Mouse (Mus musculus) heart, postnatal 0 days (tissue): ENCODE results near the gene Zfp280b. TPM values are rescaled to one million over a fixed set of nuclear protein-coding genes. Genes with fewer than 3 reads are reported as not detected.
"Not testable (repeated sequence)": the region's sequence is repeated elsewhere in the genome, so short reads cannot be mapped to it uniquely, and the experiment has no call there.

Source experiments
- ATAC-seq: fragments of 200-750 bp; cut with Nextera tagmentation; 2 replicates; pipeline ENCODE4 v1.8.0; 2017; ENCODE audit warnings: low read depth, moderate number of reproducible peaks, moderate library complexity; ENCODE audit not compliant: insufficient read depth
- DNase-seq: peaks from one replicate; pipeline ENCODE4 v3.0.0-alpha.2; 2016; ENCODE audit warnings: low spot score
- H3K27ac ChIP-seq: fragments of 300-500 bp; sonication (generic); 2 replicates; pipeline ENCODE4 v1.5.1; 2014; ENCODE audit warnings: low read depth, mild to moderate bottlenecking
- H3K27me3 ChIP-seq: fragments of 300-500 bp; sonication (generic); 2 replicates; pipeline ENCODE4 v1.6.1; 2014; ENCODE audit warnings: low read length, mixed read lengths; ENCODE audit not compliant: control insufficient read depth, insufficient read depth
- H3K36me3 ChIP-seq: fragments of 300-500 bp; sonication (generic); replicated peaks from 2 replicates; pipeline ENCODE4 v1.6.1; 2014; ENCODE audit warnings: low read length, mixed read lengths; ENCODE audit not compliant: control insufficient read depth, insufficient read depth
- H3K4me1 ChIP-seq: fragments of 300-500 bp; sonication (generic); 2 replicates; pipeline ENCODE4 v1.6.1; 2014; ENCODE audit warnings: antibody characterized with exemption; ENCODE audit not compliant: control insufficient read depth, insufficient read depth
- H3K4me2 ChIP-seq: fragments of 300-500 bp; sonication (generic); 2 replicates; pipeline ENCODE4 v1.6.1; 2014; ENCODE audit warnings: low read depth, mild to moderate bottlenecking, low read length, moderate library complexity
- H3K4me3 ChIP-seq: fragments of 300-500 bp; sonication (generic); 2 replicates; pipeline ENCODE4 v1.5.1; 2014; ENCODE audit warnings: low read depth, low read length
- H3K9ac ChIP-seq: fragments of 300-500 bp; sonication (generic); replicated peaks from 2 replicates; pipeline ENCODE4 v1.6.1; 2014; ENCODE audit warnings: low read depth, low read length, mixed read lengths
- H3K9me3 ChIP-seq: fragments of 300-500 bp; sonication (generic); replicated peaks from 2 replicates; pipeline ENCODE4 v1.6.1; 2016; ENCODE audit warnings: low read length; ENCODE audit not compliant: control insufficient read depth
- CTCF ChIP-seq: IDR thresholded peaks from 2 replicates; pipeline ENCODE4 v1.5.1; 2016; ENCODE audit warnings: antibody characterized with exemption, control low read depth, low read depth
- EP300 ChIP-seq: IDR thresholded peaks from 2 replicates; pipeline ENCODE4 v1.6.1; 2016; ENCODE audit warnings: antibody characterized with exemption, low read depth
- whole genome bisulfite sequencing: fragments of 180-500 bp; shearing (Covaris S2); extraction: QIAGEN DNeasy Blood & Tissue Kit; methylation state at CpG from one replicate; pipeline ENCODE4 v1.1.7; 2014; 5-methylcytosine and 5-hydroxymethylcytosine counted together
- polyA plus RNA-seq: library from polyadenylated mRNA; unstranded; fragments of >200 nt; fragmentation: Nextera tagmentation; extraction: Ambion mirVana; gene quantifications from 2 replicates; pipeline ENCODE4 v1.2.1, GENCODE M21; 2015
- total RNA-seq: library from RNA; depleted of rRNA; stranded (reverse); fragments of >200 nt; gene quantifications from 2 replicates; pipeline ENCODE4 v1.2.3, GENCODE M21; 2014; ENCODE audit warnings: low replicate concordance; rRNA removed

The Zfp280b gene
- total RNA-seq (4.8 and 7.7 TPM in 2 replicates), polyA plus RNA-seq (6.2 and 7.8 TPM in 2 replicates)

DNA sequence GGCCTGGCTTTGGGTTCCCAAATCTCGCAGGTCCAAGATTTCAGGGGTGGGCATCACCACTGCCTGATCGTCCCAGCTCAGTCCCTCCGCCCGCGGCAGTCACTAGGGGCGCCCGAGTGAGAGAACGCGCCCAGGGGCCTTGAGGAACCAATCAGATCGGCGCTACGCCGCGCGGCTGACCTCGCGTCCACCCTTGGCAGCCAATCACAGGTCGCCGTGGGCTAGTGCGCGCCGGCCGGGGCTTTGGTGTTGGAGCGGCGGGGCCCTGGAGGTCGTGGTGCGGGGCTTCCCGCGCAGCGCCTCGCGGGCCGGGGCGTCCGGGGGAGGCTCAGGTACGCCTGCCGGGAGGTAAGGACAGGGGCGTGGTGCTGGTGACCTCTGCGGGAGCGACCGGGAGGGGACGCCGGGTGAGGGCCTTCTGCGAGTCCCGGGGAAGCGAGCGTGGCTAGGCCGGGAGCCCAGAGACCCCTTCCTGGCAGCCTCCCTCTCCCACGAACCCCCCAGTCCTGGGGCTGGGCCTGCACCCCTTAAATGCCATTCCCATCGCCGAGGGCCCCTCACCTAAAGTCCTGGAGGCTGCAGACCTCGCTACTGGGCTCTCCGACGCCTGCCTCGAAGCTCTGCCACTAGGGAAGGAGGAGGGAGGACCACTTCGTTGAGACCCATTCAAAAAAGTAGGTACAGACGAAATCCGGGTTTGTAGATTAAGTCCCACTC, at the start of gene Zfp280b:
Zfp280b (plus strand) TSS at position 249 of the 717 bp plus-strand sequence.
- H3K9me3 ChIP-seq, result no peaks in the 10 kb centered on the region
- peaks cover 6% of the 10 kb centered on the region; the same call in 1 of the 2 replicates for H3K4me1 ChIP-seq
- H3K27me3 ChIP-seq, result no peaks in the 10 kb centered on the region
- peak; percentile 99 for ATAC-seq
- H3K9ac ChIP-seq, result peak within 1 kb of the TSS; percentile 84
- DNase-seq, result peak; percentile 94
- H3K4me3 ChIP-seq, result peak within 1 kb of the TSS; percentile 78
- H3K4me2 ChIP-seq, result peak within 1 kb of the TSS; percentile 84
- H3K27ac ChIP-seq, result peak within 1 kb of the TSS; percentile 76
- WGBS, result under 1% methylated on average over 56 of the region's 58 CpGs
- no peaks in the 10 kb centered on the region for H3K36me3 ChIP-seq
- peak; percentile 71 for TF ChIP-seq CTCF
- TF ChIP-seq EP300, result no peak

DNA sequence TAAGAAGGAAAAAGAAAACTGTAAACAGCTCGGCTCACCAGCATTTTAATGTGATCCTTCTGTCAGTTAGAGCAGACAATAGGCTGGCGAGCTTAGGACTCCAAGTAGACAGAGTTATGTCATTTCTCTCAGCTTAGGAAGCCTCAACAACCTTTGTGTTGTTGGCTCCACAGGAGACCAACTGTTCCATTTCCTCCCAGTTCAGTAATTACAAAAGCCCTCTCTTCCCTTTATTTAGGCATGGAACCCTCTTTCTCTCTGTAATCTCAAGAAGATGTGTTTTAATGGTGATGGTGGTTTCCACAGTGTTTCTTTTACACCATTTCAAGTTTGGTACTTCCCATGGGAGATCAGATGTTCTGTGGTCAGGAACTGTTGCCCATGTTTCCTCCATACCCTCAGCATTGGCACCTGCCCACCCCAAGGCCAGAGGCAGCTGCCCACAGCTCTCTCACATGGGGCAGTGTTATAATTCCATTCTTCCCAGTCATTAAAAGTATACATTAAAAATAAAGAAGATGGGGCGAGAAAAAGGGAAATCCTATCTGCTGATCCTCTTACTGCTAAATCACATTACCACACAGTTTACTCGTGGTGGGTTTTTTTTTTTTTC, 41.9 kb upstream of the Zfp280b start:
- Histone ChIP-seq H3K9ac (no peak overlapping the region), H3K4me3 (no peak overlapping the region), H3K27me3 (no peaks in the 10 kb centered on the region), H3K4me2 (no peak overlapping the region), H3K4me1 (no peaks in the 10 kb centered on the region), H3K27ac (no peak overlapping the region), H3K36me3 (no peaks in the 10 kb centered on the region), H3K9me3 (no peaks in the 10 kb centered on the region)
- ATAC-seq (no peak), DNase-seq (no peak)
- 82% methylated on average over 4 of the region's 4 CpGs for WGBS
- TF ChIP-seq EP300 (no peak), CTCF (no peak)

DNA sequence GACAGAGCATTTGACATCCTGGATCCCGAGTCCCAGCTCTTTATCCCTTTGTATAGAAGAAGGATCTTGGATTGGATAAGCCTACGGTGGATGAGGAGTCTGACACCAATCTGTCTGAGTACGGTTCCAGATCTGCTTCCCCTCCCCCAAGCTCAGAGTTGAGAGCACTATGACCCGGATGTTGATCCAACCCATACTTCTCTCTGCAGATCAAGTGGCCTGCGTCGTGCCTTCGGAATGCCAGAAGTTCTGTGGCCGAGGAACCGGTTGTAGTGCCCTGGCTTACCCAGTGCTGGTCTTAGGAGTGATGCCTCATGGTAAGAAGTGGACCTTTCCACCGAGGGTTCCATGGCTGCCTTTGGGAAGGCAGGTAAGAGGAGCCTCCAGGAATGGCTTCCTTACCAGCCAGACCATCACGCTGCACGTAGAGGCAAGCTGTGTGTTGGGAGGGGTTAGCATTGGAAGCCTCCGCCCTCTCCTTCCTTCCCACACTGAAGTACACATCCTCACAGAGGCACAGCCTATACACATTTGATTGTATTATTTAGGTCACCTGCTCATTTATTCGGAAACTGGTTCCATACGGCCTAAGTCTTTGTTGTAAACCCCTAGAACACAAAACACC, 38.7 kb upstream of the Zfp280b start:
- Histone ChIP-seq H3K4me3 (no peak overlapping the region), H3K9ac (no peak overlapping the region), H3K4me2 (no peak overlapping the region), H3K4me1 (no peaks in the 10 kb centered on the region), H3K27me3 (no peaks in the 10 kb centered on the region), H3K27ac (no peak overlapping the region), H3K36me3 (no peaks in the 10 kb centered on the region), H3K9me3 (no peaks in the 10 kb centered on the region)
- ATAC-seq (no peak), DNase-seq (no peak)
- no peak for TF ChIP-seq EP300
- WGBS, result 85% methylated on average over 15 of the region's 15 CpGs

DNA sequence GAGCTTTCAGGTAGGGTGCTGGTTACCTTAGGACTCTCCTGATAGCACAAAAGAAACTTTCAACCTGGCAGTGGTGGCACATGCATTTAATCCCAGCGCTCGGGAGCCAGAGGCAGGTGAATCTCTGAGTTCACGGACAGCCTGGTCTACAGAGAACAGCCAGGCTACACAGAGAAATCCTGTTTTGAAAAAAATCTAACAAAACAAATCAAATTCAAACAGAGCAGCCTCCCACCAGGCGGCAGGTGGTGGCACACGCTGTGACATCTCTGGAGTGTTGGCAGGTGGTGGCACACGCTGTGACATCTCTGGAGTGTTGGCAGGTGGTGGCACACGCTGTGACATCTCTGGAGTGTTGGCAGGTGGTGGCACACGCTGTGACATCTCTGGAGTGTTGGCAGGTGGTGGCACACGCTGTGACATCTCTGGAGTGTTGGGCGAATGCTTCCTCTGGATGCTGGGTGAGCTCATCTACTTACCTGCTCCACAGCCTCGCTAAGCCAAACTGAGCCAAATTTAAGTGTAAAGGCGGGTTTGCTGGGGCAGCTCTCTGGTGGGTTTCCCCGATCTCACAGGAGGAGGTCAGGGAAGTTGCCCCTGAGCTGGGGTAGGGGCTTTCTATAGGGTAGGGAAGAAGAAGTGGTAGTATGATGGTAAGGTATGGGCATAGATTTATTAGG, 37.8 kb upstream of the Zfp280b start:
- H3K9me3 ChIP-seq, H3K27ac ChIP-seq, H3K9ac ChIP-seq, H3K4me2 ChIP-seq, H3K4me1 ChIP-seq, ATAC-seq, H3K27me3 ChIP-seq, DNase-seq, H3K4me3 ChIP-seq, H3K36me3 ChIP-seq: not testable (repeated sequence)
- 71% methylated on average over 11 of the region's 13 CpGs for WGBS

DNA sequence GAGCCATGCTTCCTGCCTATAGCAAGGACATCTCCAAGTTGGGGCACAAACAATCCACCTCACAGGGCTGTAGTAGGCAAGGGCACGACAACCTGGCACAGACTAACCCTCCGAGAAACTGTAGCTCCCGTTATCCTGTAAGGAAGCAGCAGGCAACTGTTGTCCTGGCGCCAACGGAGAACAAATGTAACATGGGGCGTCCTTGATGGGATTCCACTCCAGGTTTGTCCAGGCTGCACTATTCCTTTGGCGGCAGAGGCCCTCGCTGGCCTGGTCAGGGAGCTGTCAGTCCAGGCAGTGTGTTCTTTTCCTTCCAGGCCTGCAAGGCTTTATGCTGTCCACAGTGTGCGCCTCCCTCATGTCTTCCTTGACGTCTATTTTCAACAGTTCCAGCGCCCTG, 37.0 kb upstream of the Zfp280b start:
- TF ChIP-seq EP300, result no peak
- TF ChIP-seq CTCF, result no peak
- no peak overlapping the region for H3K27ac ChIP-seq
- no peak for DNase-seq
- no peak overlapping the region for H3K9ac ChIP-seq
- WGBS, result 72% methylated on average over 11 of the region's 11 CpGs
- H3K4me1 ChIP-seq, result no peaks in the 10 kb centered on the region
- H3K27me3 ChIP-seq, result no peaks in the 10 kb centered on the region
- H3K36me3 ChIP-seq, result no peaks in the 10 kb centered on the region
- no peak overlapping the region for H3K4me2 ChIP-seq
- H3K4me3 ChIP-seq, result no peak overlapping the region
- ATAC-seq, result no peak
- H3K9me3 ChIP-seq, result no peaks in the 10 kb centered on the region
